Mouse (Mus musculus): ENCODE results near the gene Ngef.
"Not testable (repeated sequence)": the region's sequence is repeated elsewhere in the genome, so short reads cannot be mapped to it uniquely, and the experiment has no call there.

The Ngef gene

GRCm38 (mm10) chr1:87475076-87475895 lies 98.4 kb downstream of the Ngef start:
- DNase-seq (ENCODE audit: low spot score in 2 of 2) = no peak

GRCm38 (mm10) chr1:87472576-87472975 lies 101.1 kb downstream of the Ngef start:
- no peak for DNase-seq (ENCODE audit: low spot score in 2 of 2)

GRCm38 (mm10) chr1:87471914-87472313 lies 101.8 kb downstream of the Ngef start:
- DNase-seq (ENCODE audit: low spot score in 2 of 2) = no peak

- DNase-seq (ENCODE audit: low spot score in 2 of 2) = not testable (repeated sequence)
Observed at GRCm38 (mm10) chr1:87469971-87470370, 103.7 kb downstream of the Ngef start, which contains the start of gene Snorc. TSS of gene Snorc (plus strand) at chr1:87470271.

- DNase-seq (ENCODE audit: low spot score in 2 of 2) = no peak
Observed at GRCm38 (mm10) chr1:87468321-87468720, 105.3 kb downstream of the Ngef start.

- DNase-seq (ENCODE audit: low spot score in 2 of 2) = no peak
Observed at GRCm38 (mm10) chr1:87467469-87467868, 106.2 kb downstream of the Ngef start.

- not testable (repeated sequence) for DNase-seq (ENCODE audit: low spot score in 2 of 2)
Observed at GRCm38 (mm10) chr1:87459856-87460255, 113.8 kb downstream of the Ngef start.

- no peak for DNase-seq (ENCODE audit: low spot score in 2 of 2)
Observed at GRCm38 (mm10) chr1:87458045-87458444, 115.6 kb downstream of the Ngef start.

- peak in 1 of 2 experiments; percentile 41 for DNase-seq (ENCODE audit: low spot score in 2 of 2)
Observed at GRCm38 (mm10) chr1:87456425-87456824, 117.2 kb downstream of the Ngef start.

- DNase-seq (ENCODE audit: low spot score in 2 of 2) = no peak
Observed at GRCm38 (mm10) chr1:87449432-87449831, 124.2 kb downstream of the Ngef start.

- DNase-seq (ENCODE audit: low spot score in 2 of 2) = peak; percentile 47 to 86
Observed at GRCm38 (mm10) chr1:87447183-87448104, 126.2 kb downstream of the Ngef start.

GRCm38 (mm10) chr1:87436583-87436982 lies 137.1 kb downstream of the Ngef start:
- DNase-seq (ENCODE audit: low spot score in 2 of 2) = no peak

- DNase-seq (ENCODE audit: low spot score in 2 of 2) = no peak
Observed at GRCm38 (mm10) chr1:87435125-87435524, 138.5 kb downstream of the Ngef start.
